In genomic region chr1:39714729-39715128, GRCm38 (mm10) we compare ENCODE assay signal across 11 mouse cellular contexts. TPM values are rescaled to one million over a fixed set of nuclear protein-coding genes. Genes with fewer than 3 reads are reported as not detected.
DNase-seq lines count a peak whose midpoint lies in the region; ATAC-seq and TF ChIP-seq lines count a peak whose summit lies in the region.
"Had no signal": no experiment of that assay in that cellular context is flagged by ENCODE, and none has a peak within 500 bp of the region (broad histone marks: within the 10 kb centered on the region; RNA-seq: fewer than 3 reads in every experiment).

No protein-coding gene starts in this region.

- DNase-seq in adrenal gland, adult (ENCODE audit: inconsistent age in 2 of 2, low spot score in 1 of 2), result peak; percentile 2 to 22
- DNase-seq in adrenal gland, postnatal 14 days, result no peak
- no peak for DNase-seq in hindbrain, postnatal 0 days (ENCODE audit: low spot score)
- no peak for DNase-seq in testis, postnatal 10 days (ENCODE audit: low spot score)
- DNase-seq in midbrain, postnatal 0 days (ENCODE audit: low spot score), result no peak
- DNase-seq: cerebellum, postnatal 14 days had no signal

- WGBS in hindbrain, postnatal 0 days, result 66% methylated on average over 3 of the region's 3 CpGs
- 65% methylated on average over 3 of the region's 3 CpGs for WGBS in hindbrain, embryonic 16.5 days
- 80% methylated on average over 3 of the region's 3 CpGs for WGBS in midbrain, postnatal 0 days

- H3K4me1 ChIP-seq in hindbrain, postnatal 0 days (ENCODE audit: insufficient read depth, low read length), result no peaks in the 10 kb centered on the region
- H3K4me1 ChIP-seq in hindbrain, embryonic 16.5 days (ENCODE audit: control insufficient read depth, insufficient read depth, low read depth, low read length), result no peaks in the 10 kb centered on the region
- H3K4me1 ChIP-seq in testis, adult 2 months (ENCODE audit: control insufficient read depth, insufficient read depth, low read length), result peaks cover 20% of the 10 kb centered on the region
- H3K4me1 ChIP-seq in midbrain, postnatal 0 days (ENCODE audit: insufficient read depth, low read length), result no peaks in the 10 kb centered on the region

- no peak for TF ChIP-seq CTCF in hindbrain, postnatal 0 days (IDR thresholded peaks at IDR 0.05; ENCODE audit: low read depth)
- TF ChIP-seq CTCF in testis, adult 2 months (IDR thresholded peaks at IDR 0.05; ENCODE audit: control insufficient read depth, insufficient read depth, insufficient replicate concordance, low read depth, low read length), result no peak
- no peak for TF ChIP-seq CTCF in midbrain, postnatal 0 days (IDR thresholded peaks at IDR 0.05)

- H3K27me3 ChIP-seq in hindbrain, postnatal 0 days (ENCODE audit: insufficient read depth, low read length), result no peaks in the 10 kb centered on the region
- no peaks in the 10 kb centered on the region for H3K27me3 ChIP-seq in hindbrain, embryonic 16.5 days (replicated peaks; ENCODE audit: control insufficient read depth, insufficient read depth, low read length)
- H3K27me3 ChIP-seq in testis, adult 2 months (ENCODE audit: control insufficient read depth, insufficient read depth, low read length), result no peaks in the 10 kb centered on the region
- H3K27me3 ChIP-seq in midbrain, postnatal 0 days (ENCODE audit: insufficient read depth, low read length), result no peaks in the 10 kb centered on the region
- H3K27me3 ChIP-seq: forebrain, embryonic 15.5 days had no signal

- no peaks in the 10 kb centered on the region for H3K9me3 ChIP-seq in hindbrain, postnatal 0 days (ENCODE audit: low read length)
- no peaks in the 10 kb centered on the region for H3K9me3 ChIP-seq in hindbrain, embryonic 16.5 days (ENCODE audit: control insufficient read depth, low read length)
- no peaks in the 10 kb centered on the region for H3K9me3 ChIP-seq in midbrain, postnatal 0 days (ENCODE audit: low read length)
- H3K9me3 ChIP-seq: forebrain, embryonic 15.5 days had no signal

- no peak for ATAC-seq in hindbrain, postnatal 0 days
- ATAC-seq in hindbrain, embryonic 16.5 days, result no peak
- no peak for ATAC-seq in erythroid progenitor cell, adult 5-6 weeks (replicated peaks; ENCODE audit: low FRiP score, poor library complexity, severe bottlenecking)
- no peak for ATAC-seq in midbrain, postnatal 0 days (ENCODE audit: low FRiP score)

- peak overlapping the region; percentile 7; the same call in 1 of the 2 replicates for H3K27ac ChIP-seq in hindbrain, postnatal 0 days
- H3K27ac ChIP-seq in hindbrain, embryonic 16.5 days (ENCODE audit: low read depth, low read length), result no peak overlapping the region
- H3K27ac ChIP-seq in testis, adult 2 months (ENCODE audit: control insufficient read depth, insufficient read depth, low read depth, low read length), result peak overlapping the region; percentile 75
- H3K27ac ChIP-seq in midbrain, postnatal 0 days (ENCODE audit: low read depth, low read length), result no peak overlapping the region

- no peak overlapping the region for H3K4me3 ChIP-seq in hindbrain, postnatal 0 days (ENCODE audit: low read length)
- no peak overlapping the region for H3K4me3 ChIP-seq in hindbrain, embryonic 16.5 days (ENCODE audit: low read length)
- no peak overlapping the region for H3K4me3 ChIP-seq in testis, adult 2 months (ENCODE audit: control insufficient read depth, low read depth, low read length)
- H3K4me3 ChIP-seq in midbrain, postnatal 0 days (ENCODE audit: low read depth, low read length), result no peak overlapping the region
- H3K4me3 ChIP-seq: forebrain, embryonic 15.5 days had no signal

- no peak for TF ChIP-seq POLR2A in testis, adult 2 months (IDR thresholded peaks at IDR 0.05; ENCODE audit: control insufficient read depth, low read depth, low read length)

- no peak overlapping the region for H3K9ac ChIP-seq in hindbrain, postnatal 0 days (replicated peaks; ENCODE audit: low read length)
- no peak overlapping the region for H3K9ac ChIP-seq in hindbrain, embryonic 16.5 days (ENCODE audit: low read depth, low read length)
- no peak overlapping the region for H3K9ac ChIP-seq in midbrain, postnatal 0 days (replicated peaks; ENCODE audit: low read length, poor library complexity, severe bottlenecking)
- H3K9ac ChIP-seq: forebrain, embryonic 15.5 days had no signal

- H3K4me2 ChIP-seq in hindbrain, postnatal 0 days (ENCODE audit: low read depth, low read length), result no peak overlapping the region
- H3K4me2 ChIP-seq in hindbrain, embryonic 16.5 days (ENCODE audit: low read length), result no peak overlapping the region
- H3K4me2 ChIP-seq in midbrain, postnatal 0 days (ENCODE audit: low read depth, low read length, poor library complexity, severe bottlenecking), result no peak overlapping the region
- H3K4me2 ChIP-seq: forebrain, embryonic 15.5 days; midbrain, embryonic 11.5 days had no signal

- H3K36me3 ChIP-seq in hindbrain, postnatal 0 days (ENCODE audit: insufficient read depth, low read length), result no peaks in the 10 kb centered on the region
- no peaks in the 10 kb centered on the region for H3K36me3 ChIP-seq in hindbrain, embryonic 16.5 days (ENCODE audit: control insufficient read depth, insufficient read depth, low read length)
- H3K36me3 ChIP-seq in testis, adult 2 months (ENCODE audit: control insufficient read depth, insufficient read depth, low read length), result no peaks in the 10 kb centered on the region
- no peaks in the 10 kb centered on the region for H3K36me3 ChIP-seq in midbrain, postnatal 0 days (ENCODE audit: insufficient read depth, low read length)
- H3K36me3 ChIP-seq: forebrain, embryonic 15.5 days had no signal

RNA-seq across cellular contexts. Expression of gene Rfx8, which starts 6.1 kb away (rescaled TPM):
- total RNA-seq in adrenal gland, postnatal 14 days (2021), result 0.15 TPM in 1 of 2 replicates, not detected in the other
- 0.10 and 0.97 TPM in 2 replicates for total RNA-seq in hindbrain, postnatal 0 days (2014; rRNA removed)
- polyA plus RNA-seq in hindbrain, postnatal 0 days (2015; fragmentation: Nextera tagmentation; extraction: Ambion mirVana), result 0.39 and 0.68 TPM in 2 replicates
- 0.23 and 0.30 TPM in 2 replicates for polyA plus RNA-seq in hindbrain, embryonic 16.5 days (2015; fragmentation: Nextera tagmentation; extraction: Ambion mirVana)
- polyA plus RNA-seq in testis, adult 2 months (2012; rRNA removed), result 37.8 and 39.1 TPM in 2 replicates
- not detected in 2 replicates for total RNA-seq in erythroid progenitor cell, adult 5-6 weeks (2015; ENCODE audit: low replicate concordance)
- not detected in 2 replicates for total RNA-seq in erythroid progenitor cell, adult 5-6 weeks (2017; ENCODE audit: low replicate concordance)
- 0.52 and 0.66 TPM in 2 replicates for total RNA-seq in midbrain, postnatal 0 days (2014; rRNA removed)
- polyA plus RNA-seq in midbrain, postnatal 0 days (2015; fragmentation: Nextera tagmentation; extraction: Ambion mirVana), result 0.28 and 0.39 TPM in 2 replicates
- polyA plus RNA-seq: forebrain, embryonic 15.5 days had no signal

Comparison
In these comparisons a context has a peak if more than half of its experiments do, and no peak if none do; other contexts are left out.
1. DNase-seq: peak in adrenal gland, adult (2 of 2); none in adrenal gland, postnatal 14 days (single experiment), hindbrain, postnatal 0 days (single experiment), testis, postnatal 10 days (single experiment) and midbrain, postnatal 0 days (single experiment).
2. H3K27ac ChIP-seq: peak in hindbrain, postnatal 0 days (single experiment) and testis, adult 2 months (single experiment); none in hindbrain, embryonic 16.5 days (single experiment) and midbrain, postnatal 0 days (single experiment).